Mouse (Mus musculus) lung, postnatal 0 days (tissue): ENCODE data around the gene Msx3. TPM values are rescaled to one million over a fixed set of nuclear protein-coding genes. Genes with fewer than 3 reads are reported as not detected.

ENCODE experiments used
- ATAC-seq: fragments of 200-750 bp; cut with Nextera tagmentation; 2 replicates; pipeline ENCODE4 v1.8.0; 2017; ENCODE audit warnings: moderate library complexity
- DNase-seq: peaks from one replicate; pipeline ENCODE4 v3.0.0-alpha.2; 2016; ENCODE audit warnings: low spot score
- H3K27ac ChIP-seq: fragments of 300-500 bp; sonication (generic); 2 replicates; pipeline ENCODE4 v1.5.1; 2014; ENCODE audit warnings: antibody characterized with exemption, mild to moderate bottlenecking, low read length, mixed read lengths
- H3K27me3 ChIP-seq: fragments of 300-500 bp; sonication (generic); replicated peaks from 2 replicates; pipeline ENCODE4 v1.6.1; 2014; ENCODE audit warnings: low read length, mixed read lengths; ENCODE audit not compliant: insufficient read depth
- H3K36me3 ChIP-seq: fragments of 300-500 bp; sonication (generic); 2 replicates; pipeline ENCODE4 v1.6.1; 2014; ENCODE audit warnings: low read length, mixed read lengths; ENCODE audit not compliant: insufficient read depth
- H3K4me1 ChIP-seq: fragments of 300-500 bp; sonication (generic); 2 replicates; pipeline ENCODE4 v1.6.1; 2014; ENCODE audit warnings: antibody characterized with exemption, low read depth, low read length, mixed read lengths; ENCODE audit not compliant: insufficient read depth
- H3K4me2 ChIP-seq: fragments of 300-500 bp; sonication (generic); replicated peaks from 2 replicates; pipeline ENCODE4 v1.6.1; 2014; ENCODE audit warnings: low read depth, mild to moderate bottlenecking, low read length, moderate library complexity, mixed read lengths
- H3K4me3 ChIP-seq: fragments of 300-500 bp; sonication (generic); 2 replicates; pipeline ENCODE4 v1.5.1; 2014; ENCODE audit warnings: low read depth, low read length
- H3K9ac ChIP-seq: fragments of 300-500 bp; sonication (generic); replicated peaks from 2 replicates; pipeline ENCODE4 v1.6.1; 2014; ENCODE audit warnings: low read depth, mild to moderate bottlenecking
- H3K9me3 ChIP-seq: fragments of 300-500 bp; sonication (generic); 2 replicates; pipeline ENCODE4 v1.6.1; 2016; ENCODE audit warnings: low read length, mixed read lengths
- CTCF ChIP-seq: IDR thresholded peaks from 2 replicates; pipeline ENCODE4 v1.5.1; 2016; ENCODE audit warnings: antibody characterized with exemption, mild to moderate bottlenecking
- EP300 ChIP-seq: IDR thresholded peaks from 2 replicates; pipeline ENCODE4 v1.6.1; 2016; ENCODE audit warnings: antibody characterized with exemption, mild to moderate bottlenecking, control low read depth
- WGBS: fragments of 180-500 bp; shearing (Covaris S2); extraction: QIAGEN DNeasy Blood & Tissue Kit; methylation state at CpG from one replicate; pipeline ENCODE4 v1.1.7; 2014; 5-methylcytosine and 5-hydroxymethylcytosine counted together
- polyA plus RNA-seq: library from polyadenylated mRNA; unstranded; fragments of >200 nt; fragmentation: Nextera tagmentation; extraction: Ambion mirVana; gene quantifications from 2 replicates; pipeline ENCODE4 v1.2.1, GENCODE M21; 2015

Msx3 gene
- polyA plus RNA-seq, 1 experiment from 2014 or later = not detected

- DNase-seq (no peak), ATAC-seq (no peak)
- Histone ChIP-seq H3K4me3 (no peak overlapping the region), H3K4me1 (0 out of 2 replicates have a peak, but pooled peaks cover 2% of the 10 kb centered on the region), H3K36me3 (no peaks in the 10 kb centered on the region), H3K27ac (no peak overlapping the region), H3K4me2 (no peak overlapping the region), H3K9me3 (no peaks in the 10 kb centered on the region), H3K9ac (no peak overlapping the region), H3K27me3 (peaks cover 47% of the 10 kb centered on the region)
- 65% methylated on average over 4 of the region's 4 CpGs for WGBS
- no peak for TF ChIP-seq CTCF
- no peak for TF ChIP-seq EP300
Observed at GRCm38 (mm10) chr7:140045546-140045945, 3.3 kb downstream of the Msx3 start.

- WGBS = 51% methylated on average over 3 of the region's 3 CpGs
- no peak overlapping the region for H3K9ac ChIP-seq
- H3K27me3 ChIP-seq = peaks cover 20% of the 10 kb centered on the region
- ATAC-seq (no peak), DNase-seq (no peak)
- H3K4me2 ChIP-seq = no peak overlapping the region
- no peaks in the 10 kb centered on the region for H3K4me1 ChIP-seq
- H3K36me3 ChIP-seq = no peaks in the 10 kb centered on the region; the same call in 1 of the 2 replicates
- H3K4me3 ChIP-seq = no peak overlapping the region
- TF ChIP-seq EP300 (no peak), CTCF (no peak)
- H3K9me3 ChIP-seq = no peaks in the 10 kb centered on the region
- no peak overlapping the region for H3K27ac ChIP-seq
Observed at GRCm38 (mm10) chr7:140042728-140043127, 6.2 kb downstream of the Msx3 start.

- 0 out of 2 replicates have a peak overlapping the region, but pooled peaks have one; percentile 16 for H3K9ac ChIP-seq
- H3K4me1 ChIP-seq = peaks cover 11% of the 10 kb centered on the region; the same call in 1 of the 2 replicates
- WGBS = 46% methylated on average over 3 of the region's 3 CpGs
- no peak overlapping the region for H3K27ac ChIP-seq
- TF ChIP-seq EP300 = no peak
- TF ChIP-seq CTCF = no peak
- peak overlapping the region; percentile 83 for H3K4me2 ChIP-seq
- no peaks in the 10 kb centered on the region; the same call in none of the 2 replicates for H3K36me3 ChIP-seq
- no peaks in the 10 kb centered on the region for H3K27me3 ChIP-seq
- ATAC-seq (no peak), DNase-seq (no peak)
- no peaks in the 10 kb centered on the region for H3K9me3 ChIP-seq
- peak overlapping the region; percentile 57 for H3K4me3 ChIP-seq
Observed at GRCm38 (mm10) chr7:140037171-140037555, 11.7 kb downstream of the Msx3 start.

- Histone ChIP-seq H3K27ac (peak within 1 kb of the TSS; percentile 85), H3K4me3 (peak within 1 kb of the TSS; percentile 57), H3K4me1 (peaks cover 11% of the 10 kb centered on the region; the same call in 1 of the 2 replicates), H3K36me3 (peaks cover 3% of the 10 kb centered on the region), H3K4me2 (peak within 1 kb of the TSS; percentile 83), H3K9me3 (no peaks in the 10 kb centered on the region), H3K27me3 (no peaks in the 10 kb centered on the region), H3K9ac (peak within 1 kb of the TSS; percentile 61)
- peak; percentile 99 for ATAC-seq
- peak; percentile 64 for TF ChIP-seq EP300
- TF ChIP-seq CTCF = no peak
- WGBS = under 1% methylated on average over 67 of the region's 69 CpGs
- DNase-seq = peak; percentile 98
Observed at GRCm38 (mm10) chr7:140036281-140037170, 12.4 kb downstream of the Msx3 start, which contains the start of the genes Zfp511 and Tubgcp2. Zfp511 (plus strand) TSS chr7:140036391. Tubgcp2 (minus strand) TSS chr7:140036669.

GRCm38 (mm10) chr7:140035456-140035855 is 13.4 kb downstream of the Msx3 start:
- Histone ChIP-seq H3K4me2 (peak overlapping the region; percentile 83), H3K4me1 (peaks cover 11% of the 10 kb centered on the region; the same call in 1 of the 2 replicates), H3K9ac (peak overlapping the region; percentile 61), H3K27me3 (no peaks in the 10 kb centered on the region), H3K27ac (0 out of 2 replicates have a peak overlapping the region, but pooled peaks have one; percentile 85), H3K4me3 (peak overlapping the region; percentile 57), H3K9me3 (no peaks in the 10 kb centered on the region), H3K36me3 (peaks cover 12% of the 10 kb centered on the region)
- no peak for TF ChIP-seq CTCF
- TF ChIP-seq EP300 = no peak
- WGBS = 12% methylated on average over 7 of the region's 7 CpGs
- ATAC-seq (no peak), DNase-seq (no peak)

GRCm38 (mm10) chr7:140033386-140033785 is 15.5 kb downstream of the Msx3 start:
- no peak overlapping the region for H3K27ac ChIP-seq
- ATAC-seq = no peak
- no peaks in the 10 kb centered on the region for H3K9me3 ChIP-seq
- H3K36me3 ChIP-seq = peaks cover 31% of the 10 kb centered on the region
- H3K4me1 ChIP-seq = peaks cover 11% of the 10 kb centered on the region; the same call in 1 of the 2 replicates
- H3K27me3 ChIP-seq = no peaks in the 10 kb centered on the region
- DNase-seq = no peak
- no peak overlapping the region for H3K4me3 ChIP-seq
- WGBS = 94% methylated on average over 9 of the region's 9 CpGs
- H3K9ac ChIP-seq = no peak overlapping the region
- no peak for TF ChIP-seq CTCF
- TF ChIP-seq EP300 = no peak
- H3K4me2 ChIP-seq = no peak overlapping the region
